Mouse (Mus musculus) lung, adult 2 months (tissue): ENCODE measurements at regions not wholly inside any gene's neighbourhood (a gene's known extent, or its start where the extent isn't known, plus 50 kb on each side); places are given as distances from the start of the nearest gene placed in this dataset.

Experiments
- CTCF ChIP-seq: fragments of 200-500 bp; IDR thresholded peaks from 2 replicates; pipeline ENCODE4 v1.5.1; 2011; ENCODE audit warnings: mild to moderate bottlenecking, low read length, control low read depth; ENCODE audit not compliant: insufficient read depth
- POLR2A ChIP-seq: fragments of 200-500 bp; IDR thresholded peaks from 2 replicates; pipeline ENCODE4 v1.6.1; 2011; ENCODE audit warnings: low read depth, mild to moderate bottlenecking, control low read depth, low read length, borderline replicate concordance; ENCODE audit errors: extremely low read depth

- TF ChIP-seq CTCF (no peak), POLR2A (no peak)
These were observed 84.4 kb upstream of the Commd3 start for GRCm38 (mm10) chr2:18587746-18588231.
